Mouse (Mus musculus): ENCODE results near the gene Plekhm1.

The Plekhm1 gene

GRCm38 (mm10) chr11:103359841-103360641 is 52.4 kb downstream of the Plekhm1 start:
- peak; percentile 76 to 84 for DNase-seq

- DNase-seq = peak; percentile 80 to 81
These were observed 53.4 kb downstream of the Plekhm1 start for GRCm38 (mm10) chr11:103359122-103359521.

- DNase-seq = no peak
These were observed 54.2 kb downstream of the Plekhm1 start for GRCm38 (mm10) chr11:103358316-103358715.

GRCm38 (mm10) chr11:103357710-103358109 is 54.8 kb downstream of the Plekhm1 start:
- DNase-seq = no peak

- DNase-seq = no peak
These were observed 55.4 kb downstream of the Plekhm1 start for GRCm38 (mm10) chr11:103356938-103357670.

- DNase-seq = no peak
These were observed 56.4 kb downstream of the Plekhm1 start for GRCm38 (mm10) chr11:103356032-103356571.

- no peak for DNase-seq
These were observed 57.2 kb downstream of the Plekhm1 start for GRCm38 (mm10) chr11:103355251-103355650.

- DNase-seq = no peak
These were observed 58.5 kb downstream of the Plekhm1 start for GRCm38 (mm10) chr11:103354033-103354432.

- DNase-seq = no peak
These were observed 60.2 kb downstream of the Plekhm1 start for GRCm38 (mm10) chr11:103352239-103352814.

- DNase-seq = no peak
These were observed 61.7 kb downstream of the Plekhm1 start for GRCm38 (mm10) chr11:103350711-103351315.

GRCm38 (mm10) chr11:103349699-103350098 is 62.8 kb downstream of the Plekhm1 start:
- peak in 1 of 2 experiments; percentile 57 for DNase-seq

- DNase-seq = no peak
These were observed 65.8 kb downstream of the Plekhm1 start for GRCm38 (mm10) chr11:103346657-103347056.

- DNase-seq = no peak
These were observed 66.3 kb downstream of the Plekhm1 start for GRCm38 (mm10) chr11:103346236-103346635.

- no peak for DNase-seq
These were observed 66.9 kb downstream of the Plekhm1 start for GRCm38 (mm10) chr11:103345408-103346091.

GRCm38 (mm10) chr11:103344494-103345332 is 67.8 kb downstream of the Plekhm1 start:
- no peak for DNase-seq

- DNase-seq = no peak
These were observed 68.6 kb downstream of the Plekhm1 start for GRCm38 (mm10) chr11:103343881-103344280.

GRCm38 (mm10) chr11:103343063-103343462 is 69.4 kb downstream of the Plekhm1 start:
- DNase-seq = no peak

GRCm38 (mm10) chr11:103340677-103341076 is 71.8 kb downstream of the Plekhm1 start:
- DNase-seq = no peak

GRCm38 (mm10) chr11:103340130-103340529 is 72.4 kb downstream of the Plekhm1 start:
- no peak for DNase-seq

GRCm38 (mm10) chr11:103339414-103340119 is 72.9 kb downstream of the Plekhm1 start:
- no peak for DNase-seq

- DNase-seq = no peak
These were observed 73.8 kb downstream of the Plekhm1 start for GRCm38 (mm10) chr11:103338671-103339070.
